ENCODE assay signal across 10 mouse cellular contexts in the genomic region with DNA sequence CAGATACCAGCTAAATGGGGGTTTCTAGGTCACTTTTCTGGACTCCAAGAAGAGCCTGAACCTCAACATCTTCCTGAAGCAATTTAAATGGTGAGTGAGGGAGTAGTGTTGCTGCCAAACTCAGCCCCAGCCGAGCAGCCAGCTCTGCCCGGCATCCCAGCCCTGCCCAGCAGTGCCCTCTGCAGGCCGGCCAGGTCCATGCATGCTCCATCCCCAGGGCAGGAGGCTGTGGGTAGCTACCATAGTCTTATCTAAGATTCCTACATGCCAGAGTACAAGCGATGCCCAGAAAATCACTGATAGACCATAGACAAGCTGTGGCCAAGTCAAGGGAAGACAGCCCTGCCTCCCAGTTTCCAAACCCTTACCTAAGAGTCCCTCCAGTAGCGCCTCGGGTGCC. TPM values are rescaled to one million over a fixed set of nuclear protein-coding genes. Genes with fewer than 3 reads are reported as not detected.
A peak's percentile ranks its signal among the peaks of the same experiment; 100 is the strongest.
DNase-seq lines count a peak whose midpoint lies in the region; ATAC-seq and TF ChIP-seq lines count a peak whose summit lies in the region.
"Had no signal": no experiment of that assay in that cellular context is flagged by ENCODE, and none has a peak within 500 bp of the region (broad histone marks: within the 10 kb centered on the region; RNA-seq: fewer than 3 reads in every experiment).

No protein-coding gene starts in this region.

- H3K9me3 ChIP-seq in heart, embryonic 11.5 days (replicated peaks; ENCODE audit: control insufficient read depth, low read length): no peaks in the 10 kb centered on the region
- H3K9me3 ChIP-seq: megakaryocyte, embryonic 14.5 days had no signal

- DNase-seq in heart, adult 2 months: peak; percentile 79 to 86
- peak; percentile 69 for DNase-seq in embryo, embryonic 10 days (ENCODE audit: low spot score)
- DNase-seq in gastrocnemius, postnatal 36 days: peak; percentile 74
- DNase-seq in kidney, adult 8-10 months: peak; percentile 55 to 71
- DNase-seq in liver, adult 2 months (ENCODE audit: extremely low read depth, low read depth, low spot score): peak; percentile 28
- DNase-seq in spleen, postnatal 4 days (ENCODE audit: low spot score in 2 of 2): peak; percentile 75 to 90

- peak; percentile 93; the same call in 1 of the 2 replicates for TF ChIP-seq CTCF in heart, adult 2 months (IDR thresholded peaks at IDR 0.05)
- peak; percentile 98 for TF ChIP-seq CTCF in liver, adult 2 months (IDR thresholded peaks at IDR 0.05; ENCODE audit: low read depth, low read length)

- no peak for ATAC-seq in heart, embryonic 11.5 days (replicated peaks; ENCODE audit: insufficient number of reproducible peaks, low FRiP score, low TSS enrichment)
- ATAC-seq in monocyte, adult 5-6 weeks (replicated peaks; ENCODE audit: insufficient number of reproducible peaks, low FRiP score, low TSS enrichment, poor library complexity, severe bottlenecking): 0 out of 2 replicates have a peak, but pooled peaks have one; percentile 64
- ATAC-seq: Patski had no signal

- TF ChIP-seq POLR2A in heart, adult 2 months (IDR thresholded peaks at IDR 0.05; ENCODE audit: insufficient read depth, low read depth, low read length): no peak
- TF ChIP-seq POLR2A in liver, adult 2 months (IDR thresholded peaks at IDR 0.05; ENCODE audit: extremely low read depth, insufficient read depth, low read length): no peak

- no peak overlapping the region for H3K27ac ChIP-seq in heart, adult 2 months
- no peak overlapping the region for H3K27ac ChIP-seq in heart, embryonic 11.5 days (ENCODE audit: low read depth, low read length)
- H3K27ac ChIP-seq in liver, adult 2 months (replicated peaks; ENCODE audit: insufficient read depth, low read depth, low read length): no peak overlapping the region

- WGBS in heart, adult 2 months: 49% methylated on average over 6 of the region's 6 CpGs
- WGBS in heart, embryonic 11.5 days (ENCODE audit: insufficient replicate concordance): 43% methylated on average over 6 of the region's 6 CpGs
- WGBS in liver, adult 2 months: 52% methylated on average over 6 of the region's 6 CpGs

- H3K79me2 ChIP-seq in heart, adult 2 months (replicated peaks; ENCODE audit: control insufficient read depth, insufficient read depth, low read length): no peaks in the 10 kb centered on the region
- H3K79me2 ChIP-seq in liver, adult 2 months (ENCODE audit: control insufficient read depth, insufficient read depth, low read length): no peaks in the 10 kb centered on the region

- no peaks in the 10 kb centered on the region for H3K36me3 ChIP-seq in heart, adult 2 months (ENCODE audit: control insufficient read depth, insufficient read depth, low read length)
- peaks cover 10% of the 10 kb centered on the region for H3K36me3 ChIP-seq in heart, embryonic 11.5 days (ENCODE audit: control insufficient read depth, insufficient read depth, low read length)
- peaks cover 6% of the 10 kb centered on the region; the same call in 1 of the 2 replicates for H3K36me3 ChIP-seq in liver, adult 2 months (ENCODE audit: control insufficient read depth, insufficient read depth, low read length)

- no peak overlapping the region for H3K4me3 ChIP-seq in heart, adult 2 months
- H3K4me3 ChIP-seq in heart, embryonic 11.5 days (ENCODE audit: low read depth, low read length): no peak overlapping the region
- H3K4me3 ChIP-seq in liver, adult 2 months (ENCODE audit: insufficient read depth, low read depth, low read length): no peak overlapping the region

- TF ChIP-seq EP300 in heart, adult 2 months (IDR thresholded peaks at IDR 0.05; ENCODE audit: insufficient read depth, low read depth, low read length): peak; percentile 85

- H3K4me1 ChIP-seq in heart, adult 2 months (ENCODE audit: control insufficient read depth, insufficient read depth, low read length): peaks cover 2% of the 10 kb centered on the region
- peaks cover 5% of the 10 kb centered on the region; the same call in 1 of the 2 replicates for H3K4me1 ChIP-seq in heart, embryonic 11.5 days (ENCODE audit: control insufficient read depth, insufficient read depth, low read length)
- no peaks in the 10 kb centered on the region for H3K4me1 ChIP-seq in liver, adult 2 months (ENCODE audit: control insufficient read depth, insufficient read depth, low read length)

- intact Hi-C loops in heart, adult 2 months (cut with DNase I): loop anchor here (1.0 to 5.0 kb wide), 3 partner anchors 17 to 103 kb away; partner anchors contain the start of gene Inf2
- intact Hi-C loops in gastrocnemius, postnatal 36 days (cut with DNase I): loop anchor here (1.0 kb wide), 1 partner anchor 53 kb away; no protein-coding TSS in a partner anchor

- H3K9ac ChIP-seq in heart, adult 2 months (ENCODE audit: low read depth, low read length): no peak overlapping the region
- H3K9ac ChIP-seq in heart, embryonic 11.5 days (ENCODE audit: low read depth, low read length): no peak overlapping the region
- no peak overlapping the region for H3K9ac ChIP-seq in liver, adult 2 months (ENCODE audit: low read depth, low read length)

- no peaks in the 10 kb centered on the region for H3K27me3 ChIP-seq in heart, adult 2 months (ENCODE audit: control insufficient read depth, insufficient read depth, low read length)
- H3K27me3 ChIP-seq in heart, embryonic 11.5 days (ENCODE audit: control insufficient read depth, insufficient read depth, low read length): no peaks in the 10 kb centered on the region
- H3K27me3 ChIP-seq in liver, adult 2 months (ENCODE audit: control insufficient read depth, insufficient read depth, low read length): no peaks in the 10 kb centered on the region
- H3K27me3 ChIP-seq: megakaryocyte, embryonic 14.5 days; Patski had no signal

- H3K4me2 ChIP-seq in heart, embryonic 11.5 days: no peak overlapping the region

RNA-seq across cellular contexts. Expression of gene Adssl1, which starts 14.1 kb away (rescaled TPM):
- total RNA-seq in heart, adult 2 months (2021): 100 to 1,000 TPM; 150 to 173 TPM
- 85.2 and 98.2 TPM in 2 replicates for polyA plus RNA-seq in heart, adult 2 months (2012; rRNA removed)
- polyA plus RNA-seq in heart, embryonic 11.5 days (2014; fragmentation: Nextera tagmentation; extraction: Ambion mirVana): 73.3 and 75.2 TPM in 2 replicates
- total RNA-seq in gastrocnemius, postnatal 36 days (2021): 100 to 1,000 TPM; 904 to 982 TPM
- 20.5 and 21.7 TPM in 2 replicates for total RNA-seq in liver, adult 2 months (2014; rRNA removed)
- polyA plus RNA-seq in liver, adult 2 months (2012; rRNA removed): 26.1 and 26.7 TPM in 2 replicates
- 81.5 to 125 TPM (median 102 TPM) in 3 replicates for total RNA-seq in monocyte, adult 5-6 weeks (2017)

RNA-seq across cellular contexts. Expression of gene Inf2, which starts 17.2 kb away (rescaled TPM):
- 10 to 100 TPM; 15.0 to 17.3 TPM for total RNA-seq in heart, adult 2 months (2021)
- 11.7 and 12.7 TPM in 2 replicates for polyA plus RNA-seq in heart, adult 2 months (2012; rRNA removed)
- polyA plus RNA-seq in heart, embryonic 11.5 days (2014; fragmentation: Nextera tagmentation; extraction: Ambion mirVana): 3.2 and 3.8 TPM in 2 replicates
- total RNA-seq in gastrocnemius, postnatal 36 days (2021): 10 to 100 TPM in 1 of 2 experiments, 1 to 10 TPM in 1; 9.2 to 11.1 TPM
- total RNA-seq in liver, adult 2 months (2014; rRNA removed): 15.5 and 22.9 TPM in 2 replicates
- polyA plus RNA-seq in liver, adult 2 months (2012; rRNA removed): 24.6 and 30.7 TPM in 2 replicates
- 2.1 to 13.1 TPM (median 5.6 TPM) in 3 replicates for total RNA-seq in monocyte, adult 5-6 weeks (2017)

RNA-seq across cellular contexts. Expression of gene Siva1, which starts 38.7 kb away (rescaled TPM):
- total RNA-seq in heart, adult 2 months (2021): 10 to 100 TPM; 32.0 to 38.7 TPM
- polyA plus RNA-seq in heart, adult 2 months (2012; rRNA removed): 38.4 and 39.4 TPM in 2 replicates
- polyA plus RNA-seq in heart, embryonic 11.5 days (2014; fragmentation: Nextera tagmentation; extraction: Ambion mirVana): 141 and 156 TPM in 2 replicates
- 10 to 100 TPM; 12.6 to 17.0 TPM for total RNA-seq in gastrocnemius, postnatal 36 days (2021)
- 11.5 and 15.4 TPM in 2 replicates for total RNA-seq in liver, adult 2 months (2014; rRNA removed)
- polyA plus RNA-seq in liver, adult 2 months (2012; rRNA removed): 12.8 and 14.9 TPM in 2 replicates
- 73.4 to 154 TPM (median 84.8 TPM) in 3 replicates for total RNA-seq in monocyte, adult 5-6 weeks (2017)

Comparison
In these comparisons a context has a peak if more than half of its experiments do, and no peak if none do; other contexts are left out.
1. DNase-seq: peak in every context shown above with its lines; median percentile 82 in heart, adult 2 months; 82 in spleen, postnatal 4 days; 74 in gastrocnemius, postnatal 36 days; 69 in embryo, embryonic 10 days; 63 in kidney, adult 8-10 months; 28 in liver, adult 2 months.